Mouse (Mus musculus) liver, embryonic 12.5 days (tissue): ENCODE results near the gene Derl2. TPM values are rescaled to one million over a fixed set of nuclear protein-coding genes. Genes with fewer than 3 reads are reported as not detected.

Experiments used
- ATAC-seq: fragments of 200-750 bp; cut with Nextera tagmentation; 2 replicates; pipeline ENCODE4 v1.8.0; 2017; ENCODE audit warnings: moderate number of reproducible peaks, mild to moderate bottlenecking, moderate library complexity
- H3K27ac ChIP-seq: fragments of 300-500 bp; sonication (generic); 2 replicates; pipeline ENCODE4 v1.5.1; 2016; ENCODE audit warnings: mild to moderate bottlenecking
- H3K27me3 ChIP-seq: fragments of 300-500 bp; sonication (generic); replicated peaks from 2 replicates; pipeline ENCODE4 v1.6.1; 2016; ENCODE audit warnings: mild to moderate bottlenecking, moderate library complexity
- H3K36me3 ChIP-seq: fragments of 300-500 bp; sonication (generic); 2 replicates; pipeline ENCODE4 v1.6.1; 2016; ENCODE audit warnings: mild to moderate bottlenecking, moderate library complexity
- H3K4me1 ChIP-seq: fragments of 300-500 bp; sonication (generic); 2 replicates; pipeline ENCODE4 v1.6.1; 2016
- H3K4me2 ChIP-seq: fragments of 300-500 bp; sonication (generic); 2 replicates; pipeline ENCODE4 v1.6.1; 2016; ENCODE audit warnings: mild to moderate bottlenecking, moderate library complexity
- H3K4me3 ChIP-seq: fragments of 300-500 bp; sonication (generic); 2 replicates; pipeline ENCODE4 v1.5.1; 2016; ENCODE audit warnings: mild to moderate bottlenecking, moderate library complexity
- H3K9ac ChIP-seq: fragments of 300-500 bp; sonication (generic); 2 replicates; pipeline ENCODE4 v1.6.1; 2016; ENCODE audit warnings: mild to moderate bottlenecking, moderate library complexity
- H3K9me3 ChIP-seq: fragments of 300-500 bp; sonication (generic); replicated peaks from 2 replicates; pipeline ENCODE4 v1.6.1; 2016; ENCODE audit warnings: mild to moderate bottlenecking, moderate library complexity
- WGBS: fragments of 180-500 bp; shearing (Covaris S2); methylation state at CpG from one replicate; pipeline ENCODE4 v1.1.7; 2016; ENCODE audit not compliant: insufficient replicate concordance; 5-methylcytosine and 5-hydroxymethylcytosine counted together
- polyA plus RNA-seq: library from polyadenylated mRNA; unstranded; fragments of >200 nt; fragmentation: Nextera tagmentation; extraction: Ambion mirVana; gene quantifications from 2 replicates; pipeline ENCODE4 v1.2.1, GENCODE M21; 2016

Gene Derl2
- polyA plus RNA-seq, 1 experiment from 2014 or later, result 41.4 TPM

DNA sequence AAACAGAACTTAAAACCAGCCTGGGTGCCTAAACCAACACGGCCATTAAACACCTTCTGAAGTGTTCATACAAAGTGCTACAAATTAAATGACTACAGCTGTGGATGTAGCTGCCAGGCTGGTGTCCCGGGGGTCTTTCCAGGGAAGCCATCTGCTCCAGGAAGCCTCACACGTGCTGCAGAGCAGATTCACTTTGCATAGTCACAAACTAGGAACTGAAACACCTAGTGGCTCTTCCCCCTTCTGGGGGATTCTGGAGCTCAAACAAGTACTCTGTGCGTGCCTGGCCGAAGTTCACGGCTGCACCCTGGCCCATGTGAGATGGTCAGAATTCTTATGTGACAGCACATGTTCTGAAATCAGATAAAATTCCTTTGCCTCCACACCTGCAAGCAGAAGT lies 39.4 kb downstream of the Derl2 start:
- H3K27me3 ChIP-seq, result no peaks in the 10 kb centered on the region
- 79% methylated on average over 6 of the region's 6 CpGs for WGBS
- H3K4me3 ChIP-seq, result no peak overlapping the region
- peaks cover 76% of the 10 kb centered on the region for H3K36me3 ChIP-seq
- H3K4me2 ChIP-seq, result no peak overlapping the region
- no peaks in the 10 kb centered on the region for H3K9me3 ChIP-seq
- peaks cover 46% of the 10 kb centered on the region for H3K4me1 ChIP-seq
- H3K9ac ChIP-seq, result no peak overlapping the region
- ATAC-seq, result no peak
- H3K27ac ChIP-seq, result peak overlapping the region; percentile 14; the same call in 1 of the 2 replicates

DNA sequence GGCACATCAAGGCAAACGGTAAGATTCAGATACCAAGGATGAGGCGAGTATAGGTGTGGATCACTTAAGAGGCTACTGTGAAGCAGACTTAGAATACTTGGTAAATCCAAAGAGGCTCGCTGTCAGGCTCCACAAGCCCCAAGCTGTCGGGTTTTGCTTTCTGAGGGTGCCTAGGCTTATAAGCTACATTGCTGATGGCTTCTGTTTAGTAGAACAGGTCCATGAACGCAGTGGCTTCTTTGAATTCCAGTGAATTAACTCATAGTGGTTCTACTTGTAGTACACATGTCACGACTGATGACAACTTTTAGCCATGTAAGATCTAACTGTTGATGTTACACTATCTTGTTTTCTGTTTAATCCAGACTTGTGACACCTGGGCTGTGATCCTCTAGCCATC lies 42.3 kb downstream of the Derl2 start:
- ATAC-seq, result no peak
- no peaks in the 10 kb centered on the region for H3K9me3 ChIP-seq
- H3K4me2 ChIP-seq, result no peak overlapping the region
- peaks cover 94% of the 10 kb centered on the region for H3K36me3 ChIP-seq
- peaks cover 66% of the 10 kb centered on the region for H3K4me1 ChIP-seq
- 81% methylated on average over 6 of the region's 6 CpGs for WGBS
- no peak overlapping the region for H3K9ac ChIP-seq
- no peak overlapping the region for H3K4me3 ChIP-seq
- H3K27me3 ChIP-seq, result no peaks in the 10 kb centered on the region
- H3K27ac ChIP-seq, result no peak overlapping the region; the same call in 1 of the 2 replicates

DNA sequence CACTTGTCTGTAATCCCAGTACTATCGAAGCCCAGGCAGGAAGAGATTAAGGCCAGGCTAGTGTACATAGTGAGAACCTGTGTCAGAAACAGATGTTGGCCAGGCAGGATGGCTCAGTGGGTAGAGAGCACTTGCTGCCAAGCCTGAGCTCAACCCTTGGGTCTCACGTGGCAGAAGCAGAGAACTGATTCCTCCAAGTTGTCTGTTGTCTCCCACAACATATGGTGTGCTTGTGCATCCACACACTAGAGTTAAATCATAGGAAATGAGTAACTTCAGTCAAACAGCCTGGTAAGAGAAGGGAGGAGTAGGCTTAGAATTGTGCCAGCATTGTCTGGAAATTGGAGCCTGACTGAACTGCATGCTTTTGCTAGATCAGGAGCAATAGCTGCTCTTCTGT lies 44.4 kb downstream of the Derl2 start:
- 62% methylated on average over 2 of the region's 2 CpGs for WGBS
- Histone ChIP-seq H3K27me3 (no peaks in the 10 kb centered on the region), H3K4me1 (peaks cover 61% of the 10 kb centered on the region), H3K9ac (no peak overlapping the region), H3K36me3 (peaks cover 87% of the 10 kb centered on the region), H3K27ac (peak overlapping the region; percentile 41; the same call in 1 of the 2 replicates), H3K4me3 (no peak overlapping the region), H3K4me2 (no peak overlapping the region), H3K9me3 (no peaks in the 10 kb centered on the region)
- no peak for ATAC-seq

DNA sequence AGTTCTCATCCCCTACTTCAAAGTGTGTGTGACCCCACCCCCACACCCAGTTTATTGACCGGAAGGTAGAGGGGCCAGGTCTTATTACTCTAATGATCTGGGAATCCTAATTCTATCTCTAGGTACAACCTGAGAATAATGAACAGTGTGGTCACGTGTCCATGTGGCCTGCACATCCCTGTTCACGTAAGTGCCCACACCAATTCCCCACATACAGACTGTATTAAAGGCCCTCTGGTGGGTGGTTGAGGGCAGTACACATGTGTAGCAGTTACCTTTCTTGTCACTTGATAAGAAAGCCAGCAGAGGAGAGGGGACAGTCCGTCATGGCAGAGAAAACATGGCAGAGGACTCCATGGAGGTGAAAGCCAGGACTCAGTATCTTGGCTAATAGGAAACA lies 45.7 kb downstream of the Derl2 start:
- Histone ChIP-seq H3K4me2 (no peak overlapping the region), H3K4me3 (no peak overlapping the region), H3K36me3 (peaks cover 75% of the 10 kb centered on the region), H3K27me3 (no peaks in the 10 kb centered on the region), H3K4me1 (peaks cover 52% of the 10 kb centered on the region), H3K9ac (no peak overlapping the region), H3K27ac (peak overlapping the region; percentile 41; the same call in 1 of the 2 replicates), H3K9me3 (no peaks in the 10 kb centered on the region)
- ATAC-seq, result no peak
- WGBS, result 68% methylated on average over 4 of the region's 4 CpGs

DNA sequence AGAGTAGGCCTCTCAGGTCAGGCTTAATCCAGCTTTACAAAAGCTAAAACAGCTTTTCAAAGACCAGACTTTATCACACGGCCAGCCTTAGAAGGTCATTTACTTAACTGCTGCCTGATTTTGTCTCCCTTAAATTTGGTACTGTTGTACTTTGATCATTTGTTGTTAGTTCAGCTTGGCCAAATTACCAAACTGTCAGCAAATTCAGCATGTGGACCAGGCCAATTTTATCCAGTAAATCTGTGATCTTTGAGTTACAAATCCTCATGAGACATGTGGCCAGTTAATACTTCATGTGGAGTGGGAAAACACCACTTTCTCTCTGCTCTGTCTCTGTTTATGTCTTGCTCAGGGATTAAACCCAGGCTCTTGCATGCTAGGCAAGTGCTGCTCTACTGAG lies 47.1 kb downstream of the Derl2 start:
- H3K36me3 ChIP-seq, result peaks cover 63% of the 10 kb centered on the region

DNA sequence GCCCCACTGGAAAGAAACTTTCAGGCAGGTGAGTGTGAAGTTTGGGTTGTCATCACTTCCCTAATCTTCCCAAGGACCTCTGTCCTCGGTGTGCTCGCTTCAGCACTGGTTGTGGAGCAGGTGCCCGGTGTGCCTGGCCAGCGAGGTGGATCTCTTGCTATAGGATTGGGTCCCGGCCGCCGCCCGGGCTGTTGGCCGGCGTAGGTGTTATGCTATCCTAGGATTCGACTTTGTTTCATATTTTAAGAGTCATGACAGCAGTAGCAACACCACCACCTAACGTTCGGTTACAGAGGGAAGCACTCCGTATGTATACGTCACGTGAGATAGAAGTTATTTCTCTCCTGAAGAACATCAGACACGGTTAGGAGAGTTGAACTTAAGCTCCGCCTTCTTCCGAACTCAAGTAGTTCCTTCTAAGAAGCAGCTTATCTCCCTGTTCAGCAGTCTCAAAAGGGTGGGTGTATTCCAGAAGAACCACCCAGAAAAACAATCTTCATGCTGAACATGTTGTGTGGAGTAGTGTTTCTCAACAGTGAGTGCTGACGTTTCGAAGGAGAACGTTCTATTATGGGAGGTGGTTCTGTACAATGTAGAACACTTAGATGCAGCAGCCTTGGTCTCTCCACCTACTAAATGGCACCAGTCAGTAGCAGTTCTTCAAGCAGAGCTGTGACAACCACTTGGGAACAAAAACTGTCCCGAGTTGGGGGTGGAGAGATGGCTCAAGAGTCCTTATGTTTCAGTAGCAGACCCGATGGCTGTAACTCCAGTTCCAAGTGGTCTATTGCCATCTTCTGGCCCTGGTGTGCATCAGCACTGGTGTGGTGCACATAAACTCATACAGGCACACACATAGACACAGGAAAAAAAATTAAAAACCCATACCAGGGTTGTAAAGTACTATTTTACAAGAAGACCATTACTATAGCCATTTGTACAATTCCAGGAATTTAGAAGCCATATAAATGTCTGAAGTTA lies 48.8 kb downstream of the Derl2 start:
- Histone ChIP-seq H3K9ac (peak overlapping the region; percentile 84), H3K4me2 (peak overlapping the region; percentile 89), H3K27ac (peak overlapping the region; percentile 98), H3K4me3 (peak overlapping the region; percentile 90), H3K9me3 (no peaks in the 10 kb centered on the region), H3K27me3 (no peaks in the 10 kb centered on the region), H3K4me1 (peaks cover 61% of the 10 kb centered on the region), H3K36me3 (peaks cover 58% of the 10 kb centered on the region)
- peak; percentile 72 for ATAC-seq
- WGBS, result 8% methylated on average over 24 of the region's 24 CpGs

More for the DNA sequence above, 47.1 kb downstream of the Derl2 start:
- Histone ChIP-seq H3K9me3 (no peaks in the 10 kb centered on the region), H3K4me1 (peaks cover 58% of the 10 kb centered on the region), H3K27ac (peak overlapping the region; percentile 51; the same call in 1 of the 2 replicates), H3K27me3 (no peaks in the 10 kb centered on the region), H3K4me3 (peak overlapping the region; percentile 90; the same call in 1 of the 2 replicates), H3K9ac (peak overlapping the region; percentile 84; the same call in 1 of the 2 replicates), H3K4me2 (peak overlapping the region; percentile 89)
- WGBS, result 62% methylated on average over 1 of the region's 1 CpGs
- ATAC-seq, result no peak

DNA sequence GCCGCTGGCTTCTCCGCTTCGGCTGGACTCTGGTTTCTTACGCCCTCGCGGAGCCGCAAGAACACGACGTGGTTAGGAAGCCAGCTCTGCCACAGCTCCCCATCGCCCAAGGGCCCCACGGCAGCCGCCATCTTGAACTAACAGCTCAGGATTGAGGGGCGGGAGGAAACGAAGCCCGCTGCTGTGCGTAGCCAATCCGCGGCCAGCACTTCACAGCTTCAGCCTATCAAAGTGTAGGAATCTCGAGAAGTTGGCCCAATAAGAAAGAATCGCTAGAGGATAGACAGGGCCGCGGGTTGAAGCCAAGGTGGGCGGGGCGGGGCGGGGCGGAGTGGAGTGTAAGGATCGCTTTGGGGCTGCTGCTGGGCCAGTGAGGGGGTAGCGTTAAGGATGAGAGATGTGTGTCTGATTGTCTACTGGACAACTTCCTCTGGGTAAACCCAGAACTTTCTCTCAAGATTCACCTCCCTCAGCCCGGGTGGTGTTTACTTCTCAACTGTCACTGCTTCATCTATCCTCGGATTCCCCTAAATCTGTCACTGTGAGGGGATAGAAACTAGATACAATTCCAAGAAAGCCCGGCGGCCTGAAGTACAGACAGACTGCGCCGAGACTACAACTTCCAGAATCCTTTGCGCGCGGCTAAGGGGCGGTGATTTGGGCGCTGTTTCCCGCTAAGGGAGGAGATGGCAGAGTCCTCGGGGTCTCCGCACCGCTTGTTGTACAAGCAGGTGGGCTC lies 49.7 kb downstream of the Derl2 start, which contains the start of the genes Nup88 and Rpain:
Gene Nup88 (minus strand): TSS at position 153 of the 739 bp plus-strand sequence.
Gene Rpain (plus strand): TSS at position 393 of the 739 bp plus-strand sequence.
- under 1% methylated on average over 43 of the region's 43 CpGs for WGBS
- Histone ChIP-seq H3K9me3 (no peaks in the 10 kb centered on the region), H3K4me3 (peak within 1 kb of the TSS; percentile 90), H3K36me3 (peaks cover 58% of the 10 kb centered on the region), H3K27ac (peak within 1 kb of the TSS; percentile 98), H3K4me2 (peak within 1 kb of the TSS; percentile 89), H3K27me3 (no peaks in the 10 kb centered on the region), H3K9ac (peak within 1 kb of the TSS; percentile 86), H3K4me1 (peaks cover 53% of the 10 kb centered on the region)
- ATAC-seq, result peak; percentile 92

DNA sequence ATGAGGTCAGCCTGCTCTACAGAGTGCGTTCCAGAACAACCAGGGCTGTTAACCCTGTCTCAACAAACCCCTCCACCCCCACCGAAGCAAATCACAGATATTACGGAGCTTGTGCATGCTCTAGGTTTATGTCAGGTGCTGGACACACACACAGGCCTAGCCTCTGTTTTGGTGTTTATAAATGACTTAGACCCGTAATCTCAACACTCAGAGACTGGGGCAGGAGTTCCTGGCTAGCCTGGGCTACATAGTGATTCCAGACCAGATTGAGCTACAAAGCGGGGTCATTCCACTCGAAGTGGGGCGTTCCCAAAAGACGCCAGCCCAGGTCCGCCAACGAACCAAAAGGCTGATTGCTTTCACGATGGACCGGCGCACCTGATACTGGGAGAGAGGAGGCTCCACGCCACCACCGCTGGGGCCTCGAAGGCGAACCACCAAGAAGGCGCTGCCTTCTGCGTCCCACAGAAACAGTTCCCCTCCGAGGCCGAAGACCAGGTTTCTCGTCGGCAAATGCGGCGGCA lies 50.3 kb downstream of the Derl2 start:
- Histone ChIP-seq H3K4me1 (peaks cover 52% of the 10 kb centered on the region), H3K27me3 (no peaks in the 10 kb centered on the region), H3K9ac (peak overlapping the region; percentile 86), H3K36me3 (peaks cover 58% of the 10 kb centered on the region), H3K9me3 (no peaks in the 10 kb centered on the region), H3K4me3 (peak overlapping the region; percentile 90), H3K27ac (peak overlapping the region; percentile 98), H3K4me2 (peak overlapping the region; percentile 89)
- ATAC-seq, result no peak
- WGBS, result under 1% methylated on average over 25 of the region's 25 CpGs

DNA sequence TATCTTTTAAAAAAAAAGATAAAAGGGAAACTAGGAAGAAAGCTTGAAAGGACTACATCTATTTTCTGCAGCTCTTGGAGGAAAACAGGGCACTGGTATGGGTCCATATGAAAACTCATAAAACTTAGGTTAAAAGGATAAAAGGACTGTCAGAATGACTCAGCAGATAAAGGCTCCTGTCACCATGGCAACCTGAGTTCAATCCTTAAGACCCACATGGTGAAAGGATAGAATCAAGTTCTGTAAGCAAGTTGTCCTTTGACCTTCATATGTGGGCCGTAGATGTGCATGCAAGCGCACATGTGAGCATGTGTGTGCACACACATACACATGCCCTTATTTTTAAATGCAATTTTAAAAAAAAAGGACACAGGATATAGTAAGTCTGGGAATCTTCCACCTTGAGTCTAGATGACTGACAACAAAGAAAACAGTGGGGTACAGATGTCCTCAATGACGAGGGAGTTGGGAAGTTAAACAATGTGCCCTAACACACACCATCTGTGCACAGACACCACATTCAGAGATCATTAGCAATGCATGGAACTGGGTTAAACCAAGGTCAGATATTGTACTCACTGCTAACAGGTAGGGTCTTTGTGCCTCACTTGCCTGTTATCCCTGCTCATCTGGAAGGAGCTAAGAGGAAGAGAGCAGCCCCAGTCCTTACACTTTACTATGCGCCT lies 55.3 kb downstream of the Derl2 start:
- no peak for ATAC-seq
- no peak overlapping the region for H3K27ac ChIP-seq
- no peaks in the 10 kb centered on the region for H3K9me3 ChIP-seq
- H3K4me3 ChIP-seq, result no peak overlapping the region
- peaks cover 41% of the 10 kb centered on the region for H3K4me1 ChIP-seq
- no peaks in the 10 kb centered on the region for H3K27me3 ChIP-seq
- no peak overlapping the region for H3K9ac ChIP-seq
- WGBS, result 81% methylated on average over 4 of the region's 4 CpGs
- H3K4me2 ChIP-seq, result no peak overlapping the region
- H3K36me3 ChIP-seq, result peaks cover 79% of the 10 kb centered on the region

DNA sequence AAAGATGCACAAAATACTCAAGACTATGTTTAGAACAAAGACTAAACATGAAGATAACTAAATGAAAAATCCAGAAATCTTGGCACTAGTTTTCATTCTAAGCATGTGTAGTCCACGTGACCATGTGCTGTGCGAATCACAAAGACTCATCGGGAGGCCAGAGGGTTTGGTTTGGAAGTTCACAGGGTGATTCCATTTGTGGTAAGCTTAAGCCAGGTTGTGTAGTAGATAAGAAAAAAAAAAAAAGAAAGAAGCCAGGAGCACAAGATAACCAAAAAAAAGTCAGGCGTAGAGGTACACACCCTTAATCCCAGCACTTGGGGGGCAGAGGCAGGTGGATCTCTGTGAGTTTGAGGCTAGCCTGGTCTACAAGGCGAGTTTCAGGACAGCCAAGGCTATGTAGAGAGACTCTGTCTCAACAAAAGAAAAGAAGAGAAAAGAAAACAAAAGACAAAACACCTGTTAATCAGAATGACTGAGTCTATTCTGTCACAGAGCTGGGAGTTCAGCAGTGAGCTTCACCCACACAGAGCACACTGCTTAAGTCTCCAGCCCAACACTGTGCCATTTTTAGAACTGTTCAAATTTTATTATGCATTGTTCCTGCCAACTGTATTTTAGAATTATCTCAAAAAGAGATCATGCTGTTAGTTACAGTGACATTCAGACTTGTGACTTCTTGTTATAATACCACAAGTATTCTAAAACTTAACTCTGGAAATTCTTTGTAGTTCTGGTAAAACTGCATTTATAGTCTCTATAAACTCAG lies 58.7 kb downstream of the Derl2 start:
- Histone ChIP-seq H3K9me3 (no peaks in the 10 kb centered on the region), H3K4me3 (no peak overlapping the region), H3K9ac (no peak overlapping the region), H3K4me2 (no peak overlapping the region), H3K27ac (no peak overlapping the region), H3K27me3 (no peaks in the 10 kb centered on the region), H3K4me1 (peaks cover 24% of the 10 kb centered on the region), H3K36me3 (peaks cover 97% of the 10 kb centered on the region)
- WGBS, result 52% methylated on average over 5 of the region's 5 CpGs
- ATAC-seq, result peak; percentile 24; the same call in 1 of the 2 replicates
